Mouse (Mus musculus): Measurements from ENCODE around the gene Zar1l.

Gene Zar1l

GRCm38 (mm10) chr5:150485198-150485597, 32.8 kb downstream of the Zar1l start:
- DNase-seq (ENCODE audit: low spot score in 2 of 2), result no peak

GRCm38 (mm10) chr5:150478612-150479011, 39.4 kb downstream of the Zar1l start:
- no peak for DNase-seq (ENCODE audit: low spot score in 2 of 2)

- no peak for DNase-seq (ENCODE audit: low spot score in 2 of 2)
Measured at GRCm38 (mm10) chr5:150477364-150477763, 40.6 kb downstream of the Zar1l start.

- no peak for DNase-seq (ENCODE audit: low spot score in 2 of 2)
Measured at GRCm38 (mm10) chr5:150468431-150468830, 49.5 kb downstream of the Zar1l start.

- peak; percentile 77 to 81 for DNase-seq (ENCODE audit: low spot score in 2 of 2)
Measured at GRCm38 (mm10) chr5:150466132-150466531, 51.8 kb downstream of the Zar1l start.

- no peak for DNase-seq (ENCODE audit: low spot score in 2 of 2)
Measured at GRCm38 (mm10) chr5:150465218-150465617, 52.7 kb downstream of the Zar1l start.

GRCm38 (mm10) chr5:150464721-150465120, 53.2 kb downstream of the Zar1l start:
- DNase-seq (ENCODE audit: low spot score in 2 of 2), result no peak

- no peak for DNase-seq (ENCODE audit: low spot score in 2 of 2)
Measured at GRCm38 (mm10) chr5:150459801-150460200, 58.2 kb downstream of the Zar1l start.

- DNase-seq (ENCODE audit: low spot score in 2 of 2), result peak in 1 of 2 experiments; percentile 15
Measured at GRCm38 (mm10) chr5:150457904-150458739, 59.8 kb downstream of the Zar1l start.

- no peak for DNase-seq (ENCODE audit: low spot score in 2 of 2)
Measured at GRCm38 (mm10) chr5:150457165-150457903, 60.6 kb downstream of the Zar1l start.
